Mouse (Mus musculus) ES-E14 (cell line): ENCODE measurements around the gene Ibsp.

Experiments
- CHD2 ChIP-seq: IDR thresholded peaks from 2 replicates; pipeline ENCODE4 v1.6.1; 2014; ENCODE audit warnings: mild to moderate bottlenecking, low read depth, low read length, inconsistent platforms
- HCFC1 ChIP-seq: IDR thresholded peaks from 2 replicates; pipeline ENCODE4 v1.6.1; 2012; ENCODE audit warnings: low read length, inconsistent platforms, borderline replicate concordance; ENCODE audit not compliant: insufficient read depth
- MAFK ChIP-seq: IDR thresholded peaks from 2 replicates; pipeline ENCODE4 v1.6.1; 2014; ENCODE audit warnings: mild to moderate bottlenecking, low read depth, low read length, inconsistent platforms; ENCODE audit not compliant: insufficient read depth
- ZC3H11A ChIP-seq: IDR thresholded peaks from 2 replicates; pipeline ENCODE4 v1.6.1; 2012; ENCODE audit warnings: low read depth, mild to moderate bottlenecking, inconsistent platforms, low read length, borderline replicate concordance
- ZNF384 ChIP-seq: IDR thresholded peaks from 2 replicates; pipeline ENCODE4 v1.6.1; 2012; ENCODE audit warnings: low read depth, low read length, inconsistent platforms

DNA sequence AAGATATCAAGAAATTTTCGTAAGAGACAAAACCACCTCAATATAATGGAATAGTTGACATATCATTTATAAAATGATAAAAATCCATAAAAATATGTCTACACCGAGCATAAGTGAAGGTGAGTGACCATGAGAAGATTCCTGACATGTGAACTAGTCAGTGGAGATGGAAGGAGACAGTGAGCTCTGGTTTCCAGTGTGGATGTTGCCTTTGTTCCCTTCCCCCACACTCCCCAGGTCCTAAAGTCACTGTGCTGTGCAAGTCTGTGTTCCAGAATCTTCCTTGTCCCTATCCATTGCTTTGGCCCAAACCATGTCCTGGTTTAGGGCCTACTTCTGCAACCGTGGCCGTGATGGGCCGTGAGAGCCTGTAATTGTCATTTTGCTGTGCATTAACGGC, 34.7 kb downstream of the Ibsp start:
- TF ChIP-seq CHD2: no peak
- TF ChIP-seq ZC3H11A: no peak
- TF ChIP-seq MAFK: no peak
- TF ChIP-seq HCFC1: no peak
- TF ChIP-seq ZNF384: no peak
